Mouse (Mus musculus) brown adipose tissue, adult 24 weeks (tissue): ENCODE data around the gene Ptpn3. TPM values are rescaled to one million over a fixed set of nuclear protein-coding genes. Genes with fewer than 3 reads are reported as not detected.

Experiments
- polyA plus RNA-seq: library from polyadenylated mRNA; stranded (reverse); fragments of >200 nt; gene quantifications from 2 replicates; pipeline ENCODE4 v1.2.4, GENCODE M21; 2012; ENCODE audit not compliant: missing spikeins, insufficient read depth, insufficient read length

Ptpn3 gene
- polyA plus RNA-seq, 1 experiment = 1.9 TPM

Other genes starting within 250 kb of the Ptpn3 start
- gene Epb41l4b, start 158.4 kb downstream of the Ptpn3 start, polyA plus RNA-seq = 0.75 and 2.3 TPM in 2 replicates
- gene Palm2, start 132.4 kb upstream of the Ptpn3 start, polyA plus RNA-seq = 11.2 and 17.0 TPM in 2 replicates